Mouse (Mus musculus) stomach, postnatal 0 days (tissue): ENCODE measurements at regions not wholly inside any gene's neighbourhood (a gene's known extent, or its start where the extent isn't known, plus 50 kb on each side); places are given as distances from the start of the nearest gene placed in this dataset.

Source experiments
- CTCF ChIP-seq: IDR thresholded peaks from 2 replicates; pipeline ENCODE4 v1.5.1; 2016; ENCODE audit warnings: antibody characterized with exemption, low read depth, mild to moderate bottlenecking, moderate library complexity
- EP300 ChIP-seq: optimal IDR thresholded peaks from 2 replicates; pipeline ENCODE3; 2016; ENCODE audit warnings: antibody characterized with exemption

DNA sequence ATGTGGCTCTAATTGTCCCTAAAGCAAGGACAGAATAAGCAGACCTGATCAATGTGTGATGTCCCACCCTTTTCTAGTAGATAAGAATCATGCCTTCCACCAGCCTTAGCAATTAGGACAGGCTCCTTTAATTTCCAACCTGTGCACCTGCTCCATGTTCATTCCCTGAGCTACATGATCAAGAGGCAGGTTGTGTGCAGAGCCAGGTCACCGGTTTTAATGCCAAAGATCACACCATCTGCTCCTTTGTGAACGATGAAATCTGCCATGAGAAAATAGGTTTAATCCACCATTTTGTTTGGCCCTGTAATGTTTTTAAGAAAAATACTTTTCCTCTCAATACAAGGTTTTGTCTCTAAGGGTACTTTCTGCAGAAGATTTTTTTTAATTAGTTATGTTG lies 294.2 kb upstream of the Snx7 start:
- TF ChIP-seq CTCF (no peak), EP300 (no peak)
